Mouse (Mus musculus) MEL (cell line): ENCODE data around the gene Lrrc4b.

Source experiments
- CTCF ChIP-seq, 3 experiments: IDR thresholded peaks in 2 of 3; conservative IDR thresholded peaks in 1 of 3; 2 replicates each; pipeline ENCODE4 v1.5.1; 2011 to 2012; ENCODE audit warnings: low read length in 3 of 3, low read depth in 2 of 3, mild to moderate bottlenecking in 2 of 3, improper control_type of control experiment in 1 of 3, inconsistent platforms in 1 of 3, mixed read lengths in 1 of 3, moderate library complexity in 1 of 3; ENCODE audit not compliant: control insufficient read depth in 1 of 3, insufficient read depth in 1 of 3, poor library complexity in 1 of 3, severe bottlenecking in 1 of 3
- E2F4 ChIP-seq: IDR thresholded peaks from 2 replicates; pipeline ENCODE4 v1.6.1; 2011; ENCODE audit warnings: low read depth, low read length, improper control_type of control experiment, borderline replicate concordance
- EP300 ChIP-seq, 2 experiments: IDR thresholded peaks; 2 replicates each; pipeline ENCODE4 v1.6.1; 2011; ENCODE audit warnings: improper control_type of control experiment in 2 of 2, low read length in 2 of 2, low read depth in 1 of 2, mild to moderate bottlenecking in 1 of 2
- GATA1 ChIP-seq: IDR thresholded peaks from 2 replicates; pipeline ENCODE4 v1.6.1; 2011; ENCODE audit warnings: low read depth, low read length, improper control_type of control experiment
- POLR2A ChIP-seq, 2 experiments: IDR thresholded peaks; 2 replicates each; pipeline ENCODE4 v1.6.1; 2011 to 2012; ENCODE audit warnings: low read length in 2 of 2, mild to moderate bottlenecking in 2 of 2, control low read depth in 1 of 2, improper control_type of control experiment in 1 of 2, low read depth in 1 of 2, moderate library complexity in 1 of 2; ENCODE audit not compliant: control insufficient read depth in 1 of 2, insufficient read depth in 1 of 2, poor library complexity in 1 of 2
- POLR2AphosphoS2 ChIP-seq: IDR thresholded peaks from 2 replicates; pipeline ENCODE4 v1.6.1; 2011; ENCODE audit warnings: low read length, improper control_type of control experiment
- SIN3A ChIP-seq: IDR thresholded peaks from 2 replicates; pipeline ENCODE4 v1.6.1; 2012; ENCODE audit warnings: low read length, improper control_type of control experiment, inconsistent platforms
- SMC3 ChIP-seq: IDR thresholded peaks from 2 replicates; pipeline ENCODE4 v1.6.1; 2011; ENCODE audit warnings: low read depth, low read length, improper control_type of control experiment
- ZNF384 ChIP-seq: IDR thresholded peaks from 2 replicates; pipeline ENCODE4 v1.6.1; 2012; ENCODE audit warnings: low read depth, mild to moderate bottlenecking, inconsistent platforms, low read length, improper control_type of control experiment

DNA sequence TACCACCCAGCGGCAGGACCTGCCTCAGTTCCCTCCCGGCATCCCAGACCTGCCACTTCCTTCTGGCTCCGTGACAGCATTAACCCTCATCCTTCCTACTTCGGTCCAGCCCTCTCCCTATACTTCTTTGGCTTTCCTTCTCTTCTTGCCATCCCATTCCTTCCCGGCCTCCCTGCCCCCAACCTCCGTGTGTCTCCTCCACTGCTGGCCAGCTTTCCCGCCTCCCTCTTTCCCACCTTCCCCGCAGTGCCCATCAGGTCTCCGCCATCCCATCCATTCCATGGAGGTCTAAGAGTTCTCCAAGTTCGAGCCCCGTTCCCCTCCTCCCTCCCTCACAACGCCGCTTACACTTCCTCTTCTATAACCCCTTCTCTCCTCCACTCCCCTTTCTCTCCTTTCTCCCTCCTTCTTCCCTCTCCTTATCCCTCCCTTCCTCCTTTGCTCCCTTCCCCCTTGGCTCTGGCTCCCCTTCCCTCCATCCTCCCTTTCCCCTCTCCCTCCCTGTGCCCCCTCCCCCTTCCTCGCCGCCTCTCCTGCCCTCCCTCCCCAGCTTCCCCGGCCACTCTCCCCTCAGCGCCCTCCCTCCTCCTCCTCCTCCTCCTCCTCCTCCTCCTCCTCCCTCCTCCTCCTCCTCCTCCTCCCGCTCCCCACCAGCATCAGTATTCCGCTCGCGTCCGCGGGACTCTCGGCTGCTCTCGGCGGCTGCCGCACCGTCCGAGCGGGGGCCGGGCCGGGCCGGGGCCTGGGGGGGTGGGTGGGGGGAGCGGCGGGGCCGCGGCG, 457 bp upstream of the Lrrc4b start:
- TF ChIP-seq SIN3A (no peak), EP300 (IDR thresholded peaks at IDR 0.05; ENCODE audit: low read depth in 1 of 2, low read length in 2 of 2) (no peak), CTCF (IDR thresholded peaks at IDR 0.05 in 2 of 3, conservative IDR thresholded peaks at IDR 0.05 in 1 of 3; ENCODE audit: control insufficient read depth in 1 of 3, insufficient read depth in 1 of 3, low read depth in 2 of 3, low read length in 3 of 3, poor library complexity in 1 of 3, severe bottlenecking in 1 of 3) (no peak), POLR2A (IDR thresholded peaks at IDR 0.05; ENCODE audit: control insufficient read depth in 1 of 2, insufficient read depth in 1 of 2, low read depth in 1 of 2, low read length in 2 of 2, poor library complexity in 1 of 2) (no peak), E2F4 (no peak), GATA1 (no peak), SMC3 (no peak), POLR2AphosphoS2 (no peak), ZNF384 (no peak)
